Mouse (Mus musculus) forebrain, embryonic 14.5 days (tissue): Measurements from ENCODE around the gene Fkbp6. TPM values are rescaled to one million over a fixed set of nuclear protein-coding genes. Genes with fewer than 3 reads are reported as not detected.

Experiments used
- ATAC-seq: fragments of 200-750 bp; cut with Nextera tagmentation; 2 replicates; pipeline ENCODE4 v1.8.0; 2017; ENCODE audit warnings: mild to moderate bottlenecking, moderate library complexity
- DNase-seq: peaks from one replicate; pipeline ENCODE4 v3.0.0-alpha.2; 2015; ENCODE audit warnings: low spot score
- H3K27ac ChIP-seq: fragments of 300-500 bp; sonication (generic); 2 replicates; pipeline ENCODE4 v1.5.1; 2014; ENCODE audit warnings: low read depth, mild to moderate bottlenecking, control low read depth, low read length, moderate library complexity
- H3K27me3 ChIP-seq: fragments of 300-500 bp; sonication (generic); replicated peaks from 2 replicates; pipeline ENCODE4 v1.6.1; 2014; ENCODE audit warnings: low read length, control low read depth, mixed read lengths; ENCODE audit not compliant: control insufficient read depth, insufficient read depth
- H3K36me3 ChIP-seq: fragments of 300-500 bp; sonication (generic); 2 replicates; pipeline ENCODE4 v1.6.1; 2014; ENCODE audit warnings: low read length, control low read depth; ENCODE audit not compliant: control insufficient read depth, insufficient read depth
- H3K4me1 ChIP-seq: fragments of 300-500 bp; sonication (generic); 2 replicates; pipeline ENCODE4 v1.6.1; 2014; ENCODE audit warnings: antibody characterized with exemption, low read length, control low read depth; ENCODE audit not compliant: control insufficient read depth, insufficient read depth
- H3K4me2 ChIP-seq: fragments of 300-500 bp; sonication (generic); 2 replicates; pipeline ENCODE4 v1.6.1; 2014; ENCODE audit warnings: mild to moderate bottlenecking, control low read depth, low read length
- H3K4me3 ChIP-seq: fragments of 300-500 bp; sonication (generic); 2 replicates; pipeline ENCODE4 v1.5.1; 2014; ENCODE audit warnings: low read depth, low read length, control low read depth
- H3K9ac ChIP-seq: fragments of 300-500 bp; sonication (generic); 2 replicates; pipeline ENCODE4 v1.6.1; 2014; ENCODE audit warnings: mild to moderate bottlenecking, low read length, control low read depth, moderate library complexity
- H3K9me3 ChIP-seq: fragments of 300-500 bp; sonication (generic); replicated peaks from 2 replicates; pipeline ENCODE4 v1.6.1; 2016; ENCODE audit warnings: low read length, control low read depth, mixed read lengths; ENCODE audit not compliant: control insufficient read depth
- WGBS: fragments of 180-500 bp; shearing (Covaris S2); extraction: QIAGEN DNeasy Blood & Tissue Kit; methylation state at CpG from one replicate; pipeline ENCODE4 v1.1.7; 2014; 5-methylcytosine and 5-hydroxymethylcytosine counted together
- polyA plus RNA-seq: library from polyadenylated mRNA; unstranded; fragments of >200 nt; fragmentation: Nextera tagmentation; extraction: Ambion mirVana; gene quantifications from 2 replicates; pipeline ENCODE4 v1.2.1, GENCODE M21; 2014

The Fkbp6 gene
- polyA plus RNA-seq, 1 experiment from 2014 or later = not detected

DNA sequence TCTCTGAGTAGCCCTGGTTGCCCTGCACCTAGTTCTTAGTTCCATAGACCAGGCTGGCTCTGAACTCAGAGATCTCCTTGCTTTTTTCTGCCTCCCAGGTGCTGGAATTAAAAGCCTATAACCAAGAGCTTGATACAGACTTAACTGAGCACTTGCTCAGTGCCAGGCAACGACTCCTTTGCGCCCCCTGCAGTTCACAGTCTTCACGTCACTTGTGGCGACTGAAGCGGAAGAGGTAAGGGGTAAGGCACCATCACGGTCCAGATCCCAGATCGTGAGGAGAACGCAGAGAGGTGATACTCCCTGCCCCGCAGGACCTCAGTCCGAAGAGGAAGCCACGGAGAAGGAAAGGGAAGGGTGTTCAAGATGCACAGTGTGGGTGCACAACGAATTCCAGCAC is 92.3 kb downstream of the Fkbp6 start:
- Histone ChIP-seq H3K4me1 (peaks cover 11% of the 10 kb centered on the region), H3K36me3 (no peaks in the 10 kb centered on the region), H3K9ac (no peak overlapping the region), H3K27ac (peak overlapping the region; percentile 96), H3K4me2 (no peak overlapping the region), H3K9me3 (no peaks in the 10 kb centered on the region), H3K27me3 (no peaks in the 10 kb centered on the region), H3K4me3 (no peak overlapping the region)
- 81% methylated on average over 12 of the region's 12 CpGs for WGBS
- DNase-seq = no peak
- no peak for ATAC-seq

DNA sequence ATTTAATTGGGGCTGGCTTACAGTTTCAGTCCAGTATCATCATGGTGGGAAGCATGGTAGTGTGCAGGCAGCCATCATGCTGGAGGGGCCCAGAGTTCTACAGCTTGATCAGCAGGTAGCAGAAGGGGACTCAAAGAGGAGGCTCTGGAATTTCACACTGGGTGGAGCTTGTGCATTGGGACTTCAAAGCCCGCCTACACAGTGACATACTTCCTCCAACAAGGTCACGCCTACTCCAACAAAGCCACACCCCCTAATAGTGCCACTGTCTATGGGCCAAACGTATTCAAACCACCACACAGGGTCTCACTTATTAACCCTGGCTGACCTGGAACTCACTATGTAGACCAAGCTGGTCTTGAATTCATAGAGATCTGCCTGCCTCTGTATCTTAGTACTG is 93.7 kb downstream of the Fkbp6 start:
- no peak for ATAC-seq
- Histone ChIP-seq H3K27ac (no peak overlapping the region), H3K9ac (no peak overlapping the region), H3K9me3 (no peaks in the 10 kb centered on the region), H3K4me2 (no peak overlapping the region), H3K4me3 (no peak overlapping the region), H3K4me1 (peaks cover 14% of the 10 kb centered on the region), H3K36me3 (no peaks in the 10 kb centered on the region), H3K27me3 (no peaks in the 10 kb centered on the region)
- WGBS = 96% methylated on average over 3 of the region's 3 CpGs
- DNase-seq = no peak

- peaks cover 14% of the 10 kb centered on the region for H3K4me1 ChIP-seq
- 0 out of 2 replicates have a peak overlapping the region, but pooled peaks have one; percentile 13 for H3K9ac ChIP-seq
- WGBS = under 1% methylated on average over 12 of the region's 12 CpGs
Observed at GRCm38 (mm10) chr5:135253741-135254401, 96.0 kb downstream of the Fkbp6 start.

GRCm38 (mm10) chr5:135251079-135251454 is 98.8 kb downstream of the Fkbp6 start, which contains the start of gene Fzd9:
Gene Fzd9, minus strand, starts transcription at chr5:135251230.
- under 1% methylated on average over 46 of the region's 51 CpGs for WGBS
- H3K4me3 ChIP-seq = peak within 1 kb of the TSS; percentile 61
- H3K36me3 ChIP-seq = peaks cover 17% of the 10 kb centered on the region
- peak within 1 kb of the TSS; percentile 74 for H3K9ac ChIP-seq
- no peaks in the 10 kb centered on the region for H3K9me3 ChIP-seq
- DNase-seq (peak; percentile 94), ATAC-seq (peak; percentile 79)
- peak within 1 kb of the TSS; percentile 44; the same call in 1 of the 2 replicates for H3K27ac ChIP-seq
- H3K27me3 ChIP-seq = 0 out of 2 replicates have a peak, but pooled peaks cover 7% of the 10 kb centered on the region
- H3K4me2 ChIP-seq = peak within 1 kb of the TSS; percentile 97
- peaks cover 14% of the 10 kb centered on the region for H3K4me1 ChIP-seq

More at GRCm38 (mm10) chr5:135253741-135254401, 96.0 kb downstream of the Fkbp6 start:
- ATAC-seq (peak; percentile 67), DNase-seq (peak; percentile 93)
- Histone ChIP-seq H3K4me3 (no peak overlapping the region), H3K27ac (peak overlapping the region; percentile 83), H3K27me3 (0 out of 2 replicates have a peak, but pooled peaks cover 7% of the 10 kb centered on the region), H3K36me3 (no peaks in the 10 kb centered on the region), H3K9me3 (no peaks in the 10 kb centered on the region), H3K4me2 (no peak overlapping the region; the same call in 1 of the 2 replicates)

GRCm38 (mm10) chr5:135250186-135251078 is 99.4 kb downstream of the Fkbp6 start:
- Histone ChIP-seq H3K4me2 (peak overlapping the region; percentile 97), H3K4me1 (peaks cover 14% of the 10 kb centered on the region), H3K4me3 (peak overlapping the region; percentile 61), H3K9ac (peak overlapping the region; percentile 74), H3K27me3 (0 out of 2 replicates have a peak, but pooled peaks cover 7% of the 10 kb centered on the region), H3K36me3 (peaks cover 23% of the 10 kb centered on the region), H3K27ac (peak overlapping the region; percentile 39; the same call in 1 of the 2 replicates), H3K9me3 (no peaks in the 10 kb centered on the region)
- peak; percentile 52 for ATAC-seq
- WGBS = 1% methylated on average over 78 of the region's 92 CpGs
- no peak for DNase-seq

DNA sequence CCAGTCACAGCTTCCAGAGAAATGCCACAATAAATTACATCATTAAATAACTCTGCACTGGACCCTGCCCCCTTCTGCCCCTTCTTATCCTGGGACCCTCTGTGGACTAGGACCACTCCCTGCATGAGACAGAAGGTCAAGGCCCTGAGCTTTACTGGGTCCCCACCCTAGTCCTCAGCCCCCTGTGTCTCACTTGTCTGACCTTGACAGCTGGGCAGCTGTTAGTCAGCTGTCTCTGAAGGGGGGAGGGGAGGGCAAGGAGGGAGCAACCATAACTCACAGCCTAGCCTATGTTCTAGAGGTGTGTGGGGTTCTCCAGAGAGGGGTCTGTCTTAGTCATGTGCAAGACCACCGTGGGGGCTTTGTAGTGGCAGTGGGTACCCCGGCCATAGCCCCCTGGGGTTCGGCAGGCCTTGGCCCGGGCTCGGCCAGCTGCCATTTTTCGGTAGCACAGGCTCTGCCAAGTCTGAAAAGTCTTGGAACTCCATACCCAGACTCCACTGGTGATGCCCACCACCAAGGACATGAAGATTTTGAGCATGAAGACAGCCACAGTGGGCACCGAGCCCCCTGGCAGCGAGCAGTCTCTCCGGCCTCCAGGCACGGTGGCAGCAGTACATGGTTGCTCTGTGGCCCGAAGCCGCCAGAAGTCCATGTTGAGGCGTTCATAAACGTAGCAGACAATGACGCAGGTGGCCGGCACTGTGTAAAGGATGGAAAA is 100.7 kb downstream of the Fkbp6 start:
- H3K4me3 ChIP-seq = peak overlapping the region; percentile 61
- DNase-seq (no peak), ATAC-seq (no peak)
- H3K27ac ChIP-seq = no peak overlapping the region
- H3K9me3 ChIP-seq = no peaks in the 10 kb centered on the region
- 0 out of 2 replicates have a peak, but pooled peaks cover 7% of the 10 kb centered on the region for H3K27me3 ChIP-seq
- H3K9ac ChIP-seq = peak overlapping the region; percentile 74
- peaks cover 12% of the 10 kb centered on the region for H3K4me1 ChIP-seq
- H3K36me3 ChIP-seq = peaks cover 36% of the 10 kb centered on the region
- peak overlapping the region; percentile 97 for H3K4me2 ChIP-seq
- WGBS = 57% methylated on average over 16 of the region's 16 CpGs

DNA sequence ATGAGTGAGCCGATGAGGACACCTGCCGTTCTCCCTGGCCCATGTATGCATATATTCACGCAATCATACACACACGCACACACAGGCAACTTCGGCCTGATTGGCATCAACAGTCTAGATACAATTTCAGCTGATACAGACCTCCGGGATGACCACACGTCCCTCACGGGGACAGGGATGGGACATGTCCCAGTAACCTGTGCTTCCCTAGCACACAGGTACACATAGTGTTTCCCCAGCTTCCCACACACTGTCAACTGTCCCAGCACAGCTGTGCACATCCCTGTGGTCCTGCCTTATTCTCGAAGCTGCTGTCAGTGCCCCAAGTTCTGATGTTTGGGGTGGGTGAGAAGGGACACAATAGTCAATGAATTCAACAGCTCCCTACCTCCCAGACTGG is 102.5 kb downstream of the Fkbp6 start:
- Histone ChIP-seq H3K36me3 (peaks cover 54% of the 10 kb centered on the region), H3K4me3 (peak overlapping the region; percentile 61), H3K27ac (no peak overlapping the region), H3K9me3 (no peaks in the 10 kb centered on the region), H3K27me3 (0 out of 2 replicates have a peak, but pooled peaks cover 7% of the 10 kb centered on the region), H3K4me1 (peaks cover 3% of the 10 kb centered on the region; the same call in 1 of the 2 replicates), H3K9ac (peak overlapping the region; percentile 74), H3K4me2 (peak overlapping the region; percentile 97)
- no peak for DNase-seq
- WGBS = 62% methylated on average over 9 of the region's 9 CpGs
- ATAC-seq = no peak

DNA sequence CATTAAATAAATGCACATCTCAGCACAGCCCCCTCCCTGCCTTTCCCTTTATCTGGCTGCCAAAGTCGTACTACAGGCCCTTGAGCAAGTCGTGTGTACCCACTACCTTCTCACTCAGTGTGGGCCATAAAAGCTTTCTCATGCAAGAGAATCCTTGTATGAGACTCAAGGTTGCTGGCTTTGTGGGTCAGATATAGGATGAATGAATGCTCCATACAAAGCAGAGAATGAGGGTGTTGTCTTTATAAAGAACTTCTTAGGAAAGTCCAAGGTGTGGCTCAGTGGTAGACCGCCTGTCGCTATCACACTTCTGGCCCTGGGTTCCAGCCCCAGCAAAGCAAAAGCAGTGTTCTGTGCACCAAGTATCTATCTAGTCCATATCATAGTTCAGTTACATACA is 103.3 kb downstream of the Fkbp6 start:
- no peak overlapping the region for H3K27ac ChIP-seq
- no peak for ATAC-seq
- 42% methylated on average over 4 of the region's 4 CpGs for WGBS

More for the DNA sequence above, 103.3 kb downstream of the Fkbp6 start:
- 0 out of 2 replicates have a peak, but pooled peaks cover 7% of the 10 kb centered on the region for H3K27me3 ChIP-seq
- H3K9ac ChIP-seq = no peak overlapping the region
- H3K4me3 ChIP-seq = 0 out of 2 replicates have a peak overlapping the region, but pooled peaks have one; percentile 61
- H3K4me1 ChIP-seq = peaks cover 3% of the 10 kb centered on the region; the same call in 1 of the 2 replicates
- H3K9me3 ChIP-seq = no peaks in the 10 kb centered on the region
- peaks cover 62% of the 10 kb centered on the region for H3K36me3 ChIP-seq
- DNase-seq = no peak
- H3K4me2 ChIP-seq = peak overlapping the region; percentile 97
